Mouse (Mus musculus): Measurements from ENCODE around the gene Lmod2.
A peak's percentile ranks its signal among the peaks of the same experiment; 100 is the strongest.

Lmod2 gene

DNA sequence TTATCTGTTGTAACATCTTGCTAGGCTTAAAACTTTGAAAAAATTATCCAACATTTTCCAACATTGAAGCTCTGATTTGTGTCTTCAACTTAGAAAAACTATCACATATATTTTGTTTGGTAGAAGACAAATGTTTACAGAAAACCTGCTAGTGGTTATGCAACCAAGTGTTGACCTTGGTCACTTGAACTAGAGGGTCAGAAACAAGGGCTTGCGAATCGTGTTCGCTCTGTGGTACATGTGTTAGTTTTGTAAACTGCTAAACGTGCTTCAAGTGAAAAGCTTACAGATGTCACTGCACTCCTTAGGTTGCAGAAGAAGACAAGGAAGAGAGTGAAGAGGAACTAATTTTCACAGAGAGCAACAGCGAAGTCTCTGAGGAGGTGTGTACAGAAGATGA lies 5.4 kb downstream of the Lmod2 start:
- DNase-seq: no peak

DNA sequence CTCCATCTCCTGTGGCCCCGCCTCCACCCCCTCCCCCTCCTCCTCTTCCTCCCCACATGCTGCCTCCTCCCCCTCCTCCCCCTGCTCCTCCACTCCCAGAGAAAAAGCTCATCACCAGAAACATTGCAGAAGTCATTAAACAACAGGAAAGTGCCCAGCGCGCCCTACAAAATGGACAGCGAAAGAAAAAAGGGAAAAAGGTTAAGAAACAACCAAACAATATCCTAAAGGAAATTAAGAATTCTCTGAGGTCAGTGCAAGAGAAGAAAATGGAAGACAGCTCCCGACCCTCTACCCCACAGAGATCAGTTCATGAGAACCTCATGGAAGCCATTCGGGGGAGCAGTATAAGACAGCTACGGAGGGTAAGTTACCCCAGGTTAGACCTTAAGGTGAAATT lies 6.7 kb downstream of the Lmod2 start:
- DNase-seq: no peak

DNA sequence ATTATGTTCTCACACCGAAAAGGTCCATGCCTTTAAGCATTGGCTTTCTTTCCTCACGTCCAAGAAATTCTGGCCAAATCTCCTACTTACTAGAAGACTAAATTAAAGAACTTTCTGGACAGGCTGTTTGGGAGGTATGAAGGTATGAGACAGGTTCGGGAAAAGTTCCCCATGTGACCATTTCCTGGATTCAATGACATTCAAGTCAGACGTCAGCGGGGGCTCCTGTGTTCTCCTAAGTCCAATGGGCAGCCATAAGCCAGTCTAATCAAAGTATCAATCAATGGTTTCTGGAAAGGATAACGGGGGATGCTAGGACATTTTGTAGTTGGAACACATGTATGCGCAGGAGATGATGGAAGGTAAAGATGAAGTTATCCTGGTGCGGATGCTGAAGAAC lies 8.1 kb downstream of the Lmod2 start:
- no peak for DNase-seq

DNA sequence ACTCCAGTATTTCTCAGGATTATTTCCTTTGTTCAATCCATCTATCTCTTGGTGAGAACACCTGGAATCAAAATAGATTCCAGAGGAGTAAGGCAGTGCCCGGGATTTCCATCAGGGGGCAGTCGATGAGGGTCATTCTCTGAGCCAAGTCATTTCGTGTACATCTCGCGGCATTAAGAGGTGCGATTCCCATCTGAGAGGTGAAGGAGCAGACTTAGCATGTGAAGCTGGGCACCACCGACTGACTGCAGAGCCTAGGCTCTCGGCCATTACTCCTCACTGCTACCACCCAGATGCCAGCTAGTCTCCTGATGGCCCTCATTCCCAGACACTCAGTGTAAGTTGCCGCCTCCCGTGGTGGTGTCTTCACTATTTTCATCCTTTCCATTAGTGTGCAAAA lies 8.9 kb downstream of the Lmod2 start:
- no peak for DNase-seq

DNA sequence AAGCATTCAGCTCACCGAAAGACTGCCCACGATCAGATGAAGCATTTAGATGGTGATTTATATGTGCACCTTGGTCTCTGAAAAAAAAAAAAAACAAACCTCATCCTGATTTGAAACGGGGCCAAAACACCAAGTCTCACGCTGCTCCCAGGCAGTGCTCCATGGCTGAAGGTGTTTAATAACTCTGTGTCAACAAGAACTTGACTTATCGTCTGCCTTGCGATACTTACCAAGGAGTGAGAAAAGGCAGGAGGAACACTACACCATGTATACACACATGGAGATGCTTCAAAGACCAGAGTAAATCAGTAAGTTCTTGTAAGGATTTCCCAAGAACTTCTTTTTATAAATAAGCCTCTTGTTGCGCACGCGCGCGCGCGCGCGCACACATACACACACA lies 10.0 kb downstream of the Lmod2 start:
- no peak for DNase-seq

DNA sequence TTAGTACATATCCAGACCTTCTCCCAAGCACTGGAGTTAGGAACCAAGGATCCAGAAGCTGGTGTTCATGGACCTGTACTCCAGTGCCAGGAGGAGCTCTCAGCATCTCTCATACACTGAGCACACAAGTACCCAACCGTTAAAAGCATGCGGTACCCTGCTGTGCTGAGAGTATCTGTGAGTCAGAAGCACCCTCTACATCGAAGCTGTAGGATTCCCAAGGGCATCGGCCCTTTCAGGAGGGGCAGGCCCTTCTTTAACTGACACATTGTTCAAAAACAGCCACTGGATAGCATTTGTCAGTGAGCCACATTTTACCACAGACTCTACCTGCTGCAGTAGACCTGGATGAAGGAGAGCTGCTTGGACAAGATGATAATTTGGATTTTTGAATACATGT lies 10.6 kb downstream of the Lmod2 start:
- no peak for DNase-seq

DNA sequence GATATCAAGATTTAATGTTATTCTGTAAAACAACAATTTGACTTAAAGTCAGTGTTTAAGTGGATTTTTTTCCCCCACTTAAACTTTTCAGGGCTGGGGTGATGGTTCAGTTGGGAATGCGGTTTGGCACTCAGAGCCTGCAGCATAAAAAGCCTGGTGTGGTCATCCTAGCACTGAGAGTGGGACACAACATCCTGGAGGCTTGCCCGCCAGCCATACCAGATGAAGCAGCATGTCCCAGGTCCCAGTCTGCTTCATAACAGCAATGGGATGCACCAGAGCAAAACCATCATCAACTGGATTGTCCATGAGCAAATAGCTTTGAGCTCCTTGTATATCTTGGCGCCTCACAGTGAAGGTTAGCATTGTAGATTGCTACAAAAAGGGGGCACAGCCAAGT lies 11.1 kb downstream of the Lmod2 start:
- no peak for DNase-seq

DNA sequence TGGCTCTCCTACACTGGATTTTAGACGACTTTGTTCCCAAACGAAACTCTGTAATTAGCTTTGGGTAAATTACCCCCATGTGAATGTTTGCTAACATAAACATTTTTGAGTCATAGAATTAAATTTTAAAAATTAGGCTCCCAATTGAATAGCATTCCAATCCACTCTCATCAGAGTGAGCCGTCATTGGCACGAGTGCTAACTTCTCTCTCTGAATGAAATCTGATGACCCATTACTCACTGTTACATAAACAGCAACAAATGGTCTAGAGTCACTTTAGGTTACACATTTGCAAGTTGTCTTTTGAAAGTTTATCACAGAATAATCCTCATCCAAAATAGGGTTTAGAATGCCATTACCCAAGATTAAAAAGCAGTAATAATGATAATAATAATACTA lies 12.0 kb downstream of the Lmod2 start:
- DNase-seq: no peak

DNA sequence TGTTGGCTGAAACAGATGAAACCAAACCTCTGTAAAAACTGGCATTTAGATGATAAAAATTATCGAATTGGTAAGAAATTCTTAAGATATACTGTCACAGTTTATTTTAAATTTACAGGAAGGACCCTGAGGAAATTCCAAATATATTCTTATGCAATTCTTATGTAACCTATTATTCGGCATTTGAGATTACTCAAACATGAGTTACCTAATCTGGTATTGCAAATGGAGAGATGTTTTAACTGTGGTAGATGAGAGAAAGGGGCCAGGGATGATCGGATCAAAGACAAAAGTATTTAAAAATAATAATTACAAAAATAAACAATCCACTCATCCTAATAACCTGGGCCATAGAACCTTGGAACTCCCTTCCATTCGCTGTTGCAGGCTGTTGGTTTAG lies 12.8 kb downstream of the Lmod2 start:
- no peak for DNase-seq

DNA sequence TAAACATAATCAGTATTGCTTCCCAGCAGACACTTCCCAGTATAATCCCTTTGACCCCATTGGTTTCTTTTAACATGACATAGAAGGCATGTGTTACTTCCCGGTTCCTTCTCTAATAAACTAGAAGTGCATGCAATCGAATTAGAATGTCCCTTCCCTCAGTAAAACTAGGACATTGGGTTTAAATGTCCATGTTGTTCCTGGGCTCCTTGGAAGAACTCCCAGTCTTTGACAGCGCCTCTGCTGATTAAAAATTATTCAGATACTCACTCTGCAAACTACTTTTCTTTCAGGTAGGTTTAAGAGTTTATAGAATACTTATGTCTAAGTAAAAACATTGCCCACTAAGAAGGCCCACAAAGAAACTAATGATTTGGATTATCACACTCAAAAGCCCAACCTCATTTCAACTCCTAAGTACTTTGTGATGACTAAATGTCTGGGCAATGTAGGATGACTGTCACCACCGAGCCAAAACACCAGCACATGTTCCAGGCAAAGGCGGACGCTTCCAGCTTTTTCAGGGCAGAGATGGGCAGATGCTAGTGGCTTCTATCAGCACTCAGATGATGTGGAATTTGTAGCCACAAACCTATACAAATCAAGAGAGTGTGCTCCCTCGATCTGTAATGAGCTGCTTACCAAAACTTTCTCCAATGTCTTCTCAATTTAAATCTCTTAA lies 14.7 kb downstream of the Lmod2 start:
- DNase-seq: no peak

DNA sequence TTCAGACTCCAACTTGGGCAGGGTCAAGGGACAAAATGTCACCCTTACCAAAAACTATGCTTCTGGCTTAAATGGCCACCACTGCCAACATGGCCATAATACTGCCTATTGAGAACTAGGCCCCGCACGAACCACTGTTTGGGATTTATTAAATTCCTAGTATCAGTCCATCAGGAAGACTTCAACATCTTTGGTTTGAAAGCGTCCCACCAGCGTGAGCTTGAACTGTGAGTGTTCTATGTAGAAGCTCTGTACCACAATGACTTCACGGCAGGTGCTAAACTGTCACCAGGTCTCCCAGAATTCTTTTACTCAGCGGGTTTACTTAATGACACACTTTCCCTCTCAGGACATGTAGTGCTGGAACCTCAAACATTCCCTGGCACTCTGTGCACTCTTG lies 15.8 kb downstream of the Lmod2 start:
- DNase-seq: no peak

DNA sequence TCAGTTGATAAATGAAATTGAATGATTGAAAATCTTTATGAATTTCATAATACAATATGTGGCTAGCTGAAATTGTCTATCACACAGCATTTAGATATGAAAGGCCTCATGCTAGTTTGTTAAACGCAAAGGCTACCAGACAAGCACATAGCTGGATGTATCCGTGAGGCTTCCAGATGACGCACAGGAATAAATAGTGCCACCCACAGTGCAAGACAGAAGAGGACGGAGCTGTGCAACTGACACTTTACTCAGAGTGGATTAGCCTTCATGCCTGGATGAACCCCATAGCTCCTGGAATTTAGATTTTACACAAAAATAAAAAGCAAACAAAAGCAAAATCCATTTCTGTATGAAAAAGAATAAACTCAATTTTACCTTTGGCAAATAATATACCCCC lies 16.4 kb downstream of the Lmod2 start:
- DNase-seq: no peak

DNA sequence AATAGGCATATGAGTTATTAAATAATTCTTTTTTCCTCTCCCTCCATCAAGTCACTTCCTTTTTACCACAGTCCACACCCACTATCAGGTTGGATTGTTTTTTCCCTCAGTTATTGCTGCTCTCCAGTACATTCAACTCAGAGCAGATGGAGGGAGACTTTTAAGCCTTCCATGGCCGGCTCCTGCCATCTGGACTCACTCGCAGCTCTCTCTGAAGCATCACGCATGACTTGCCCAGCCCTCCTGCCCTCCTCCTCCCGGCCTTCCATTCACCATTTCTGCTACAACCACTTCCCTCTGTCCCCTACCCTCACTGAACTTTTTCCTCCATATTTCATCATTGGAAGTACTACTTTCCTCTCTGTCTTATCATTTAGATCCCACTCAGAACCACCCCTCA lies 19.2 kb downstream of the Lmod2 start:
- DNase-seq: peak; percentile 65 to 72

DNA sequence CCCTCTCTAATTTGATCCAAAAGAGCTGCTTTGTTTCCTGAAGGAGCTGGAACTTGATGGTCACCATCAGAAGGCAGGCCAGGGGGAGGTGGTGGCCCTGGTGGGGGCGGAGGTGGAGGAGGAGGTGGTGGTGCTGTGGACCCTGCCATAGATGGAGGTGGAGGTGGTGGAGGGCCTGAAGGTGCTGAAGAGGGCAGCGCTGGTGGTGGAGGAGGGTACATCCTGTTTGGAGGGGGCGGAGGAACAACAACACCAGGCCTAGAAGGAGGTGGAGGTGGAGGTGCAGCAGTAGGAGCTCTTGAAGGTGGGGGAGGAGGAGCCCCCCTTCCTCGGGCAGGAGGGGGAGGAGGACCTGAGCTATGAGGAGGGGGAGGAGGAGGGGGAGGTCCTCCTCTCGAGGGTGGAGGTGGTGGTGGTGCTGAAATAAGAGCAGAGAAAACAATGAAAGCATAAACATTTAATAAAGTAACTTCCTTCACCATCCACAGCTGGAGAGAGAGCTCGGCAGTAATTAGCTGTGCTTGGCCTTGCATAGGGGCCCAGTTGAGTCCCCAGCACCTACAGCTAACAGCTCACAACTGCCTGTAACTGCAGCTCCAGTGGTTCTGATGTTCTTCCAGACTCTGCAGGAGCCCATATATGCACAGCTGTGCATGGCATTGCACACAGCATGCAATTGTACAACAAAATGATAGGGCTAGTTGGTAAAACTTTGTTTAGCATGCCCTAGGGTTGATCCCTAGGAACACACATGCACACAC lies 21.9 kb downstream of the Lmod2 start:
- no peak for DNase-seq

DNA sequence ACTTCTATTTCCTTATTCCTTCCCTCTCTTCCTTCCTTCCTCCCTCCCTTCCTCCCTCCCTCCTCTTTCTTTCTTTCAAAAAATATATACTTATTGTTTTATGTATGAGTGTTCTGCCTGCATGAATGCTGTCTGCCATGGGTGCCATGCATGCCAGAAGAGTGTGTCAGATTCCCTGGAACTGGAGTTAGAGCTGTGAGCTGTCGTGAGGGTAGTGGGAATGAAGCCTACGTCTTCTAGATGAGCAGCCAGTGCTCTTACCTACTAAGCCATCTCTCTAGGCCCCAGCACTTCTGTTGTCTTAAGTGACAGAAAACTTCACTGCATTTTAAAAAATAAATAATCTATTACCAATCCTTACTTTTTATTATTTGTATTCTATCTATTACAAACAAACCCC lies 23.4 kb downstream of the Lmod2 start:
- DNase-seq: no peak

DNA sequence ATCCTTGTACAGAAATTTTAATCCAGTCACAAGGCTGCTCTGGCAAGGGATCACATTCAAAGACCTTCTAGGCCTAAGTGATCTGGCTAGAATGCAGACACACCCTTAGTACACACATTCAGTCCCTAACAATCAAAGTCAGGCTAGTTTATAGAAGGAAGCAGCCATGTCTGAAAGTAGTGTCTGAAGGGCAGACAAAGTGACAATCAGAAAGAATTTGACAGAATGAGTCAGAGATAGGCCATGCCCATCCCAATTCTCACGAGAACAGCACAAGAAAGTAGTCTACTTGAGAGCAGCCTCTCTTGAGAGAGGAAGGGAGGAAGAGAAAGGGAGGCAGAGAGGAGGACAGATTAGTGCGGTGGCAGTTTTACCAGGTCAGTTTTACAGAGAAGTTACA lies 24.5 kb downstream of the Lmod2 start:
- no peak for DNase-seq

DNA sequence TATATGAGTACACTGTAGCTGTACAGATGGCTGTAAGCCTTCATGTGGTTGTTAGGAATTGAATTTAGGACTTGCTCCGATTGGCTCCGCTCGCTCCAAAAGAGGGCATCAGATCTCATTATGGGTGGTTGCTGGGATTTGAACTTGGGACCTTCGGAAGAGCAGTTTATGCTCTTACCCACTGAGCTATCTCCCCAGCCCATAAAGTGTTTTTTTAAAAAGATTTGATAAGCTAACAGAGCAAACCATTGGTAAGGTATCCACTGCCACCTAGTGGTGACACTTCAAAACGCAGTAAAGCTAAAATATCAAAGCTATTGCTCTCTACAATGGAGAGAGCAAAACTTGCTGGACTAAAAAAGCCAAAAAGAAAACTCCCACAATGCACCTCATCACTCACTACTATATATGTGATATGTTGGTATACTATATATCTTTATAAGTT lies 30.0 kb downstream of the Lmod2 start:
- DNase-seq: peak; percentile 32 to 68

DNA sequence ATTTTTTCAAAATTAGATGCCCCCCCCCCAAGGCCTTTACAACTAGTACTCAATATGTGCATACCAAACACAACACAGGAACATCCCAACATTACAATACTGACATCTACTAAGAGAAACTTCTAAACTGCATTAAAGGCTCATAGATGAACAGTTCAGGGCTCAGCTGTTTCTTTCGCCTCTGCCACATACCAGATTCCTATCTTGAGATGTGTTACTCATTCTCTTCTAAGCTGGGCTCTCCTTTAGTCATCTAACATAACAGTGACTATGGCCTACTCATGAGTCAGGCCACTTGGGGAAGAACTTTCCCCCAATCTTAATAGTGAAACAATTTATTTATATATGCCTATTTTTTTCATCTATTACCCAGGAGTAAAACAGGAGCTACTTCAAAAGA lies 30.9 kb downstream of the Lmod2 start:
- DNase-seq: no peak

DNA sequence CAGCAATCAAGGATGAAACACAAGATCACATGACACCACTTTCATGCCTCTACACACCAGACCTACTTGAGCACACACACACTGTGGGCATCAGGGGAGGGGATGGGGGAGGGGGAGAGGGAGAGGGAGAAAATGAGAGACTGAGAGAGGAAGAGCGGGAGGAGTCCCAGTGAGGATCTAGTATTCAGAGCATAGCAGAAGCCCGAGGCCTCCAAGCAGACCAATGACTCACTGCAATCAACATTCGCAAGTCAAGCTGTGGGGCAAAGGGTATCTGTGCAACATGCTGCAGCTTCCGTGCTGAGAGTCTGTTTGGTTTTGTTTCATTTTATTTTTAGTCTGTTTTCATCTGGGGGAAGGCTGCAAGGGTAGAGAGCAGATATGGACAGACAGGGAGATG lies 34.5 kb downstream of the Lmod2 start:
- DNase-seq: no peak

DNA sequence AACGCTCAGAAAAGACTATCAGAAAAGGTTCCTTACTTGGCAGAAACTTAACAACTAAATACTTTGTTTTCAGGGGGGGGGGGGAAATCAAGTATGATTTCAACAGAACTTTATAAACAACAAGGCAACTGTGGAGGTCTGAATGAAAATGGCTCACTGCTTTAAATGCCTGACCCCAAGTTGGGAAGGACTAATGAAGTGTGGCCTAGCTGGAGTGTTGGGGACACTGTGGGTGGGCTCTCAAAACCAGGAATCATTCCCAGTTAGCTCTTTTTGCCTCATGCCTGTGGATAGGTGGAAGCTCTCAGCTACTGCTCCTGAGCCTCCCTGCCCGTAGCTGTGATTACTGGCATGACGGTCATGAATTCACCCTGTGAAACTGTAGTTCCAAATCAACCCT lies 36.5 kb downstream of the Lmod2 start:
- DNase-seq: no peak

DNA sequence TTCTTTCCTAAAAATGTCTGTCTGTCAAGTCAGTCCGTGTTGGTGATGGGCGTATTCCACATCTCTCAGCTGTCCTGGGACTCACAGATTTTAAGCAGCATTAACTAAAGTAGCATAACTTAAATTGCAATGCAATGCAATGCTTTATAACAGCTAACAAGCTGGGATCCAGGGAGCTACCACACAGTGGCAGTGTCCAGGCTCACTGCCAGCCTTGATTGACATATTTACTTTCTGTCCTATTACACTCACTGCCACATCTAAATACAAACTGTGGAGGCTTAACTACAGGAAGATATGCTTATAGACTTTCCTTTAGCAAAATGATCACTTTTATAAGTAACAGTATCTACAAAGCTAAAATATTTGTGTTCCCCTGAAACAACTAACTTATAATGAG lies 38.3 kb downstream of the Lmod2 start:
- DNase-seq: no peak

DNA sequence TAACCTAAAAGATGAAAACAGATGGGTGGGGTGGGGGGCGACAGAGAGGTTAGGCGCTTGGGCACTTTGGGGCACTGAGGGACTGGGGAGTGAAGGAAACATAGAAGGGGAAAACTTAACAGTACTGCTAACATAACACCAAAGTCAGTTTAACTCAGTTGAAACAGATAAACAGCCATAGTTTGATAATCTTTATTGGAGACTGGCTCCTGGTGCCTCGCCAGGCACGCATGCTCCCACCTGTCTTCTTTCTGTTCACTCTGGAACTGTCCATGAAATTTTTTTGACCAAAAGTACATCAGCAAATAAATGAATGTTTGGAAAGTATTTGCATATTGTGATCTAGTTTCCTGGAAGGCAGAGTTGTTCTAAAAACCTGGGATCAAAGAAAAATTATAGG lies 43.7 kb downstream of the Lmod2 start:
- DNase-seq: no peak

DNA sequence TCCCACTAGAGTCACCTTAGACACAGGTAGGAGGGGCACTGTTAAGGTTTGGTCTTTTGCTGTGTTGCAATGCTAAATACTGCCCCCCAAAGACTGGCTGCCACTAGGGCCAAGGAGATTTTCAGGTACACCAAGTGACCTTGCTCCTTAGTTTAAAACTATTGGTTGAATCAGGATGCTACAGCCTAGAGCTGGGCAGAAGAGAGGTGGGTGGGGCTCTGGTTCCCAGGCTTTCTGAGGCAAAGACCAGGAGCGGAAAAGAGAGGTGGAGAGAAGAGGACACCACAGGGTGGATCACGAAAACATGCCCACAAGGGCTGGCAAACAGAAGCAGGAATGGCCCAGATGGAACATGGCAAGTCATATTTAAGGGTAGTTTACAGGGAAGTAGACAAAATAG lies 44.6 kb downstream of the Lmod2 start:
- DNase-seq: no peak

DNA sequence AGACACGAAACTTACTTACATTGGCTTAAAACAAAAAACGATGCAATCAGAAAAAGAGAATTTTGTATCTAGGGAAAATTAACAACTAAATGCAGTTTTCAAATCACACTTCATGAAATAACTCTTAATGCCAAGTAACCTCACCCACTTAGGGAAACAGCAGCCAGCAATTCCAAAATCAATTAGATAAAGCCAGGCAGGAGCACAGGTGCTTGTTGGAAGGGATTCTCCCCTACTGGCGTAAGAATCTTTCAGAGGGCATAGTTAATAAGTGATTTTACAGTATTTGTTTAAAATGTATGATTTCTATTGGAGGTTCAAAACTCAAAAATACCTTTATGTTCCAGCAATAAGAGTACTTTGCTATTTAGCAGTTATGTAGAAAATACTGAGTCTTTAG lies 45.4 kb downstream of the Lmod2 start:
- DNase-seq: no peak
